ENCODE assay signal across 22 mouse cellular contexts in the genomic region with DNA sequence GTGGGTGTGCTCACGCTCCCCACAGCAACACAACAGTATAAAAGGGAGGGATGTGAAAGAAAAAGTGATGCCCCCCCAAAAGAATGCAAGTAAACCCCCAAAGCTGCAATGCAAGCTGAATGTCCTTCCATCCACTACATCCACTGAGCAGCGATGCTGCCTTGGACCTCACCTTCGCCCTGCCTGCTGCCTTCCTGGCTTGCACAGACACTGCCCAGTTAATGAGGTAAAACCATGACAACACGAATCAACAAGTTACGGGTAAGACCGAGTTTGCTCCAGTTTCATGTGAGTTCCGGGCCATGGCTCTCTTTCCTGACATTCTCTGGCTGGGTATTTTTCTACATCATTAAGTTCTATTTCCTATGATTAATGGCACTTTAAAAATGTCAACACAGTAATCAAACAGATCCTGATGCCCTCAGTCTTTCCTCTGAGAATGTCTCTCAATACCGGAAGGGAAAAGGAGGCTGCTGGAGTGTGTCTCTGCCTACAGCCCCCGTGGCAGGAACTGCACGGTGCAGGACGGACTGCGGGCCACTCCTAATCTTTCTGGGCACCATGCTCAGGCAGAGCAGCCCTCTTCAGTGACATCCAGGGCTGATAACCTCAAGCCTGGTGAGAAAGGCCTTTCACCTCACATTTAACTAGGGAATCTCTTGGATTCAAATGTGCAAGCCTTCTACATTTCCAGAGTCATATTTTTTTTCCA.
A peak's percentile ranks its signal among the peaks of the same experiment; 100 is the strongest.
DNase-seq lines count a peak whose midpoint lies in the region; ATAC-seq and TF ChIP-seq lines count a peak whose summit lies in the region.
"Had no signal": no experiment of that assay in that cellular context is flagged by ENCODE, and none has a peak within 500 bp of the region (broad histone marks: within the 10 kb centered on the region; RNA-seq: fewer than 3 reads in every experiment).

No protein-coding gene starts in this region.

- WGBS in forebrain, embryonic 16.5 days: 84% methylated on average over 12 of the region's 12 CpGs

- H3K36me3 ChIP-seq in forebrain, embryonic 16.5 days (ENCODE audit: control insufficient read depth, insufficient read depth): peaks cover 4% of the 10 kb centered on the region; the same call in 1 of the 2 replicates

- H3K9me3 ChIP-seq in forebrain, embryonic 16.5 days (ENCODE audit: control insufficient read depth, low read length): no peaks in the 10 kb centered on the region
- H3K9me3 ChIP-seq: embryonic facial prominence, embryonic 15.5 days; forebrain, embryonic 12.5 days; midbrain, embryonic 12.5 days had no signal

- ATAC-seq in Patski: peak; percentile 75
- ATAC-seq in forebrain, embryonic 16.5 days: no peak
- no peak for ATAC-seq in erythroid progenitor cell, adult 5-6 weeks (replicated peaks; ENCODE audit: low FRiP score, poor library complexity, severe bottlenecking)

- no peak overlapping the region for H3K4me2 ChIP-seq in forebrain, embryonic 16.5 days (ENCODE audit: low read length)
- H3K4me2 ChIP-seq: embryonic facial prominence, embryonic 15.5 days; forebrain, embryonic 12.5 days; heart, embryonic 11.5 days; liver, embryonic 11.5 days; midbrain, embryonic 12.5 days had no signal

- TF ChIP-seq CTCF in Patski (IDR thresholded peaks at IDR 0.05): no peak

- peak; percentile 7 for DNase-seq in kidney, adult 9 months
- no peak for DNase-seq in kidney, adult 18-20 months
- no peak for DNase-seq in Patski (ENCODE audit: low read depth, low spot score)
- DNase-seq in forelimb bud, embryonic 11.5 days (ENCODE audit: low read depth, low spot score): peak; percentile 43
- peak; percentile 10 to 43 for DNase-seq in kidney, postnatal 25 days
- no peak for DNase-seq in heart, adult 18-20 months
- DNase-seq: B cell, adult 2 months; cerebellum, adult 2 months; cerebellum, postnatal 36 days; gastrocnemius, postnatal 25 days; heart, postnatal 10 days; lung, adult 18-20 months; lung, postnatal 36 days; retina, postnatal 1 day had no signal

- CTCF ChIA-PET in Patski (lab: Charles Lee): no interaction called here

- in situ Hi-C loops in Patski (cut with MboI; ENCODE audit: low pct_unique_long_range_greater_than_20kb): no loop called here

- no peaks in the 10 kb centered on the region for H3K27me3 ChIP-seq in Patski
- H3K27me3 ChIP-seq in forebrain, embryonic 16.5 days (replicated peaks; ENCODE audit: control insufficient read depth, insufficient read depth, low read length): no peaks in the 10 kb centered on the region
- H3K27me3 ChIP-seq: embryonic facial prominence, embryonic 15.5 days; forebrain, embryonic 12.5 days; midbrain, embryonic 12.5 days had no signal

- no peak overlapping the region for H3K4me3 ChIP-seq in forebrain, embryonic 16.5 days (replicated peaks; ENCODE audit: low read length)
- H3K4me3 ChIP-seq: embryonic facial prominence, embryonic 15.5 days; forebrain, embryonic 12.5 days; layer of hippocampus, adult 2 months; midbrain, embryonic 12.5 days had no signal

- no peak overlapping the region for H3K27ac ChIP-seq in forebrain, embryonic 16.5 days (ENCODE audit: low read length)
- H3K27ac ChIP-seq: embryonic facial prominence, embryonic 15.5 days; forebrain, embryonic 12.5 days; layer of hippocampus, adult 2 months; midbrain, embryonic 12.5 days had no signal

- H3K9ac ChIP-seq in forebrain, embryonic 16.5 days (replicated peaks; ENCODE audit: low read depth, low read length): no peak overlapping the region
- H3K9ac ChIP-seq: embryonic facial prominence, embryonic 15.5 days; forebrain, embryonic 12.5 days; midbrain, embryonic 12.5 days had no signal

- no peaks in the 10 kb centered on the region for H3K4me1 ChIP-seq in forebrain, embryonic 16.5 days (replicated peaks; ENCODE audit: control insufficient read depth, insufficient read depth, low read length)
- H3K4me1 ChIP-seq: forebrain, embryonic 12.5 days; midbrain, embryonic 12.5 days had no signal

- POLR2A ChIA-PET in Patski (lab: Charles Lee): no interaction called here

Comparison
In these comparisons a context has a peak if more than half of its experiments do, and no peak if none do; other contexts are left out.
1. DNase-seq: peak in kidney, adult 9 months (single experiment), forelimb bud, embryonic 11.5 days (single experiment) and kidney, postnatal 25 days (2 of 2); none in kidney, adult 18-20 months (single experiment), Patski (single experiment) and heart, adult 18-20 months (0 of 2).